Mouse (Mus musculus) testis, adult 2 months (tissue): ENCODE measurements around the gene Guca1a. TPM values are rescaled to one million over a fixed set of nuclear protein-coding genes. Genes with fewer than 3 reads are reported as not detected.

ENCODE experiments used
- H3K27ac ChIP-seq: fragments of 200-500 bp; 2 replicates; pipeline ENCODE4 v1.5.1; 2012; ENCODE audit warnings: low read depth, low read length; ENCODE audit not compliant: control insufficient read depth, insufficient read depth
- H3K27me3 ChIP-seq: fragments of 200-500 bp; 2 replicates; pipeline ENCODE4 v1.6.1; 2012; ENCODE audit warnings: mild to moderate bottlenecking, low read length, moderate library complexity; ENCODE audit not compliant: control insufficient read depth, insufficient read depth
- H3K36me3 ChIP-seq: fragments of 200-500 bp; 2 replicates; pipeline ENCODE4 v1.6.1; 2012; ENCODE audit warnings: mild to moderate bottlenecking, low read length; ENCODE audit not compliant: control insufficient read depth, insufficient read depth
- H3K4me1 ChIP-seq: fragments of 200-500 bp; 2 replicates; pipeline ENCODE4 v1.6.1; 2012; ENCODE audit warnings: low read length; ENCODE audit not compliant: control insufficient read depth, insufficient read depth
- H3K4me3 ChIP-seq: fragments of 200-500 bp; 2 replicates; pipeline ENCODE4 v1.5.1; 2012; ENCODE audit warnings: low read depth, mild to moderate bottlenecking, low read length, moderate library complexity, mixed read lengths; ENCODE audit not compliant: control insufficient read depth
- CTCF ChIP-seq: fragments of 200-500 bp; IDR thresholded peaks from 2 replicates; pipeline ENCODE4 v1.5.1; 2012; ENCODE audit warnings: low read depth, mild to moderate bottlenecking, inconsistent platforms, low read length, moderate library complexity; ENCODE audit not compliant: control insufficient read depth, insufficient read depth, insufficient replicate concordance
- POLR2A ChIP-seq: fragments of 200-500 bp; IDR thresholded peaks from 2 replicates; pipeline ENCODE4 v1.6.1; 2012; ENCODE audit warnings: low read depth, mild to moderate bottlenecking, inconsistent platforms, low read length, moderate library complexity; ENCODE audit not compliant: control insufficient read depth
- polyA plus RNA-seq: library from polyadenylated mRNA; depleted of rRNA; stranded (reverse); fragments of >200 nt; gene quantifications from 2 replicates; pipeline ENCODE4 v1.2.3, GENCODE M21; 2012; rRNA removed

Guca1a gene
- polyA plus RNA-seq, 1 experiment, result 10.1 TPM

DNA sequence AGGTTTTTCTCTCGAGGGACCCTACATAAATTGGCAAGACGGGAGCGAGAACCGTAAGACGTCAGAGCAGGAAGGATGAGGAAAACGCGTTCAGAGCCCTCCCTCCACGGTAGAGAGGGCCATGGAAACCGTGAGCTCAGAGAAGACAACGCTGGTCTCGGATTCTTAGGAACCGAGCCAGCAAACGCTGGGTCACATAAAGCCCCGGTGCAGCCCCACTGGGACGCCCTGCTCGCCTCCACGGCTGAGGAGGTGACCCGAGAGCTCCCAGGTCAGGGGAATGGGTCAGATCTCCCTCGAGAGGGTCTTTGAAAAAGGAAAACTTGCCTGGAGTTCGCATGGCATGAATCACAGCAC lies 31.3 kb downstream of the Guca1a start:
- peaks cover 3% of the 10 kb centered on the region for H3K4me1 ChIP-seq
- H3K27me3 ChIP-seq, result no peaks in the 10 kb centered on the region
- no peak for TF ChIP-seq CTCF
- H3K36me3 ChIP-seq, result no peaks in the 10 kb centered on the region; the same call in 1 of the 2 replicates
- H3K27ac ChIP-seq, result peak overlapping the region; percentile 68
- peak overlapping the region; percentile 94 for H3K4me3 ChIP-seq

DNA sequence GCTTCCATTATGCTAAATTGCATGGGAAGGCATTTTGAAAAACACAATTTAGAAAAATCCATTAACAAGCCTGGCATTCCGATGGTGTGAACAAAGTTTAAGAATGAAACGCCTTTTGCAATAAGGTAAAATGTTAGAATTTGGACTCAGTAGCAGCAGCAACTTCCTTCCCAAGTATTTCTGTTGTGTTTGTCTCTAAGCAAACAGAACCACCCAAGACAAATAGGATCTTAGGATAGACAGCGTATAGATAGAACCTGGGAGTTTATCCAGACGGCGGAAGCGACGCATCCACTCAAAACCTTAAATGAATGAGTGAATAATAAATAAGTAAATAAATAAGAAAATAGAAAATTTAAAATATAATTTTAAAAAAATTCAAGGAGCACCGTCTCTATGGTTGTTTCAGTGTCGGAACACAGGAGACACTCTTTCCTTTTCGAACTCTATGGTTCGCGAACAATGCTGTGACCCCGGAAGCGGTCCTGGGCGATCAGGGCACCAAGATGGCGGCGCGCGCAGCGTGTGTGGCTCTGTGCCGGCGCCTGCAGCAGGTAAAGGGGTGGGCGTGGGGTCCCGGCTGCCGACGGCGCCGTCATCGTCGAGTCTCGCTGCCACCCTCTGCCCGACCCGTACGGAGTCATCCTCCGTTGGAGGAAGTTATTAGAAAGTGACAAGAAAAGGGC lies 31.8 kb downstream of the Guca1a start, which contains the start of gene Mrps10:
Mrps10 (plus strand) TSS at position 487 of the 686 bp plus-strand sequence.
- Histone ChIP-seq H3K27me3 (no peaks in the 10 kb centered on the region), H3K4me1 (peaks cover 3% of the 10 kb centered on the region), H3K36me3 (no peaks in the 10 kb centered on the region; the same call in 1 of the 2 replicates), H3K4me3 (peak within 1 kb of the TSS; percentile 94), H3K27ac (peak within 1 kb of the TSS; percentile 68)
- TF ChIP-seq CTCF, result no peak
- peak; percentile 86 for TF ChIP-seq POLR2A

DNA sequence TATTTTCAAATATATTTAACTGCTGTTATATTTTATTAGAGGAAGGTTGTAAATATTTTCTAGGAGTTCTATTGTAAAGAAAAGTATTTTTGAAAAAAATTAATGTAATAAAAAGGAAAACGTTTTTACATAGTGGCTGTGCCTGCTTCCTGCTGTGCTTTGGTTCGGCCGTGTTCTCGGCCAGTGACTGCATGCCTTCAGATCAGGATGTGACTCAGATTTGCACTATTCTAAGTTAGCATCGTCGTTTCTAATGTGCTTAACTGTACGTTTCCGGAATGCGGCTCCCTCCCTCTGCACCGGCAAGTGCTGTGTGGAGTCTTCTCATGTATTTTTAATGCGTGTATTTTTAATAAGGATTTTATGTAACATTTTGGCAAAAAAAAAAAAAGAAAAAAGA lies 39.0 kb downstream of the Guca1a start:
- peaks cover 5% of the 10 kb centered on the region for H3K4me1 ChIP-seq
- H3K36me3 ChIP-seq, result no peaks in the 10 kb centered on the region
- no peaks in the 10 kb centered on the region for H3K27me3 ChIP-seq
- H3K4me3 ChIP-seq, result no peak overlapping the region
- TF ChIP-seq POLR2A (no peak), CTCF (no peak)
- no peak overlapping the region for H3K27ac ChIP-seq

DNA sequence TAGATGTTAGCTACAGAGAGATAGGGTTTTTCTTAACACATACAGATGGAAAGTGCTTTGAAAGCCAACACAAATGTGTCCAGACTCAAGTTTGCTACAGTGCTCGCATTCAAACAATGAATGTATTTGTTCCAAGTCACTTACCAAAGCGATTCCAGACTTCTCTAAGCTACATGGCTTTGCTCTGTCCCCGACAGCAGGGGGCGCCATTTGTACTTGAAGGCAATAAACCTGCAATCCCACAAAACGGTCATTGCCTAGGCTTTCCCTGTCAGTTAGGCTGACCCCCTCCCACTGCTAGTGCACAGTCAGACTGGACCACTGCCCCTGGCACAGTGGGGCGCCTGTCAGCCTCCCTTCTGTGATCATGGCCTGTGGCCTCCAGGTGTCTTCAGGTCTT lies 40.4 kb downstream of the Guca1a start:
- TF ChIP-seq CTCF (peak; percentile 74; the same call in 1 of the 2 replicates), POLR2A (no peak)
- Histone ChIP-seq H3K27me3 (no peaks in the 10 kb centered on the region), H3K4me3 (no peak overlapping the region), H3K4me1 (peaks cover 5% of the 10 kb centered on the region), H3K36me3 (no peaks in the 10 kb centered on the region), H3K27ac (no peak overlapping the region)

DNA sequence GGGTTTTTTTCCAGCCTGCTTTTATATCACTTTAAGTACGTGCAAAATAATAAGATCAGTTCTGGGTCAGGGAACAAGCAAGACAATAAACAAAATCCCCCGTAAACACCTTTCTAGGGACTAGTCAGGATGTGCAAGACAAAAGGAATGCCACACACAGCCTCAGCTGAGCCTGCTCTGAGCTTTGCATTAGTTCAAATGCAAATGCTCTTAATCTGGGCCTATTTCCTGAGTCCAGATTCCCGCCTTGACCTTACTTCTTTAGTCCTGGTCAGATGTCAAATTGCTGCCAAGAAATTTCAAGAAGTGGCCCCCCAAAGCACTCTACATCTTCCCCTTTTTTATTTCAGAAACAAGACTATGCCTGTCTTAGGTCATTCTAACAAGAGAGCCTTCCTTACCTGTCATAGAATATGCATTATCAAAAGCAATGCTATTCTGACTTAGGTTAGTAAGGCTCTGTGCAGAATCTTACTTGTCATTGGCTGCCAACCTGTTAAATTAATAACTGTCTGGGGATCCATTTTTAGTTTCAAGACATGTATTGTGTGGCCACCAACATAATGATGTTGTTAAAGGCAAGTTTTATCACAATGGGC lies 50.6 kb downstream of the Guca1a start:
- TF ChIP-seq CTCF (no peak), POLR2A (no peak)
- Histone ChIP-seq H3K36me3 (no peaks in the 10 kb centered on the region), H3K4me1 (no peaks in the 10 kb centered on the region), H3K27ac (no peak overlapping the region), H3K27me3 (no peaks in the 10 kb centered on the region), H3K4me3 (no peak overlapping the region)

Other genes with a start within 250 kb of the Guca1a start
- 20.5 and 21.3 TPM in 2 replicates for gene Mrps10, start 31.7 kb downstream of the Guca1a start, polyA plus RNA-seq
- gene Guca1b, start 15.2 kb downstream of the Guca1a start, polyA plus RNA-seq, result 0.26 and 0.36 TPM in 2 replicates
- gene AI661453, start 36.0 kb upstream of the Guca1a start, polyA plus RNA-seq, result 0.53 and 0.81 TPM in 2 replicates
- gene 1700001C19Rik, start 36.8 kb upstream of the Guca1a start, polyA plus RNA-seq, result 545 and 576 TPM in 2 replicates
- gene Taf8, start 101.7 kb upstream of the Guca1a start, polyA plus RNA-seq, result 15.3 and 17.3 TPM in 2 replicates
- 253 and 256 TPM in 2 replicates for gene Ccnd3, start 104.5 kb upstream of the Guca1a start, polyA plus RNA-seq
- gene Bysl, start 210.9 kb upstream of the Guca1a start, polyA plus RNA-seq, result 16.3 and 17.6 TPM in 2 replicates
- 13.4 and 17.0 TPM in 2 replicates for gene Med20, start 211.0 kb upstream of the Guca1a start, polyA plus RNA-seq
- 20.6 and 25.0 TPM in 2 replicates for gene Gm20517, start 211.0 kb upstream of the Guca1a start, polyA plus RNA-seq
- gene Usp49, start 230.1 kb upstream of the Guca1a start, polyA plus RNA-seq, result 67.0 and 80.5 TPM in 2 replicates